Mouse (Mus musculus) liver, postnatal 0 days (tissue): ENCODE results near the gene Cabp4. TPM values are rescaled to one million over a fixed set of nuclear protein-coding genes. Genes with fewer than 3 reads are reported as not detected.

Source experiments
- ATAC-seq: fragments of 200-750 bp; cut with Nextera tagmentation; 2 replicates; pipeline ENCODE4 v1.8.0; 2017; ENCODE audit warnings: mild to moderate bottlenecking, moderate library complexity
- DNase-seq: peaks from one replicate; pipeline ENCODE4 v3.0.0-alpha.2; 2016
- H3K27ac ChIP-seq: fragments of 300-500 bp; sonication (generic); 2 replicates; pipeline ENCODE4 v1.5.1; 2014; ENCODE audit warnings: antibody characterized with exemption, moderate library complexity, mild to moderate bottlenecking, low read depth
- H3K27me3 ChIP-seq: fragments of 300-500 bp; sonication (generic); 2 replicates; pipeline ENCODE4 v1.6.1; 2014; ENCODE audit warnings: low read length, control low read depth, mixed read lengths; ENCODE audit not compliant: insufficient read depth
- H3K36me3 ChIP-seq: fragments of 300-500 bp; sonication (generic); replicated peaks from 2 replicates; pipeline ENCODE4 v1.6.1; 2014; ENCODE audit warnings: mild to moderate bottlenecking, control low read depth, low read length, moderate library complexity, mixed read lengths; ENCODE audit not compliant: insufficient read depth
- H3K4me1 ChIP-seq: fragments of 300-500 bp; sonication (generic); 2 replicates; pipeline ENCODE4 v1.6.1; 2014; ENCODE audit warnings: antibody characterized with exemption, mild to moderate bottlenecking, control low read depth; ENCODE audit not compliant: insufficient read depth
- H3K4me2 ChIP-seq: fragments of 300-500 bp; sonication (generic); 2 replicates; pipeline ENCODE4 v1.6.1; 2014; ENCODE audit warnings: low read depth, mild to moderate bottlenecking, low read length, moderate library complexity, mixed read lengths
- H3K4me3 ChIP-seq: fragments of 300-500 bp; sonication (generic); 2 replicates; pipeline ENCODE4 v1.5.1; 2014; ENCODE audit warnings: low read depth, low read length
- H3K9ac ChIP-seq: fragments of 300-500 bp; sonication (generic); replicated peaks from 2 replicates; pipeline ENCODE4 v1.6.1; 2014; ENCODE audit warnings: mild to moderate bottlenecking, moderate library complexity
- H3K9me3 ChIP-seq: fragments of 300-500 bp; sonication (generic); 2 replicates; pipeline ENCODE4 v1.6.1; 2016; ENCODE audit warnings: mild to moderate bottlenecking, control low read depth, low read length, mixed read lengths
- CTCF ChIP-seq: sonication (generic); IDR thresholded peaks from 2 replicates; pipeline ENCODE4 v1.5.1; 2016; ENCODE audit warnings: antibody characterized with exemption, low read depth
- EP300 ChIP-seq: IDR thresholded peaks from 2 replicates; pipeline ENCODE4 v1.6.1; 2016; ENCODE audit warnings: antibody characterized with exemption, low read depth, mild to moderate bottlenecking
- WGBS: fragments of 180-500 bp; shearing (Covaris S2); extraction: QIAGEN DNeasy Blood & Tissue Kit; methylation state at CpG from one replicate; pipeline ENCODE4 v1.1.7; 2014; ENCODE audit not compliant: insufficient replicate concordance; 5-methylcytosine and 5-hydroxymethylcytosine counted together
- polyA plus RNA-seq: library from polyadenylated mRNA; unstranded; fragments of >200 nt; fragmentation: Nextera tagmentation; extraction: Ambion mirVana; gene quantifications from 2 replicates; pipeline ENCODE4 v1.2.1, GENCODE M21; 2015

Cabp4 gene
- polyA plus RNA-seq, 1 experiment from 2014 or later: 0.11 TPM

- ATAC-seq (no peak), DNase-seq (no peak)
- H3K4me1 ChIP-seq: peaks cover 28% of the 10 kb centered on the region
- no peak overlapping the region for H3K4me3 ChIP-seq
- WGBS: 92% methylated on average over 18 of the region's 18 CpGs
- H3K9ac ChIP-seq: no peak overlapping the region
- no peaks in the 10 kb centered on the region for H3K9me3 ChIP-seq
- peaks cover 19% of the 10 kb centered on the region for H3K27me3 ChIP-seq
- H3K27ac ChIP-seq: no peak overlapping the region
- peaks cover 7% of the 10 kb centered on the region for H3K36me3 ChIP-seq
- no peak for TF ChIP-seq EP300
- TF ChIP-seq CTCF: no peak
- no peak overlapping the region for H3K4me2 ChIP-seq
Measured at GRCm38 (mm10) chr19:4103294-4103693, 40.5 kb downstream of the Cabp4 start.

- Histone ChIP-seq H3K4me3 (no peak overlapping the region), H3K27me3 (peaks cover 19% of the 10 kb centered on the region), H3K27ac (no peak overlapping the region), H3K36me3 (peaks cover 7% of the 10 kb centered on the region), H3K9ac (no peak overlapping the region), H3K9me3 (no peaks in the 10 kb centered on the region), H3K4me2 (no peak overlapping the region), H3K4me1 (peaks cover 33% of the 10 kb centered on the region)
- DNase-seq (no peak), ATAC-seq (no peak)
- no peak for TF ChIP-seq EP300
- TF ChIP-seq CTCF: no peak
- 86% methylated on average over 12 of the region's 12 CpGs for WGBS
Measured at GRCm38 (mm10) chr19:4102626-4103025, 41.2 kb downstream of the Cabp4 start.

- WGBS: 72% methylated on average over 2 of the region's 2 CpGs
- H3K4me1 ChIP-seq: peaks cover 34% of the 10 kb centered on the region
- DNase-seq (no peak), ATAC-seq (no peak)
- H3K4me2 ChIP-seq: no peak overlapping the region
- peaks cover 7% of the 10 kb centered on the region for H3K36me3 ChIP-seq
- peaks cover 19% of the 10 kb centered on the region for H3K27me3 ChIP-seq
- no peak overlapping the region for H3K4me3 ChIP-seq
- H3K27ac ChIP-seq: no peak overlapping the region
- TF ChIP-seq CTCF (no peak), EP300 (no peak)
- no peaks in the 10 kb centered on the region for H3K9me3 ChIP-seq
- H3K9ac ChIP-seq: no peak overlapping the region
Measured at GRCm38 (mm10) chr19:4102049-4102448, 41.8 kb downstream of the Cabp4 start.

GRCm38 (mm10) chr19:4101466-4101865, 42.4 kb downstream of the Cabp4 start:
- H3K4me2 ChIP-seq: peak overlapping the region; percentile 95
- H3K27me3 ChIP-seq: peaks cover 19% of the 10 kb centered on the region
- no peaks in the 10 kb centered on the region for H3K9me3 ChIP-seq
- 81% methylated on average over 6 of the region's 6 CpGs for WGBS
- no peak overlapping the region for H3K27ac ChIP-seq
- peaks cover 35% of the 10 kb centered on the region for H3K4me1 ChIP-seq
- TF ChIP-seq CTCF (no peak), EP300 (no peak)
- DNase-seq (no peak), ATAC-seq (no peak)
- H3K9ac ChIP-seq: no peak overlapping the region
- peaks cover 7% of the 10 kb centered on the region for H3K36me3 ChIP-seq
- H3K4me3 ChIP-seq: no peak overlapping the region

GRCm38 (mm10) chr19:4100718-4101261, 43.0 kb downstream of the Cabp4 start:
- TF ChIP-seq CTCF: no peak
- no peak for TF ChIP-seq EP300
- DNase-seq: peak; percentile 48
- Histone ChIP-seq H3K36me3 (peaks cover 7% of the 10 kb centered on the region), H3K4me2 (peak overlapping the region; percentile 95), H3K4me3 (peak overlapping the region; percentile 51), H3K4me1 (peaks cover 39% of the 10 kb centered on the region), H3K9ac (peak overlapping the region; percentile 50), H3K27me3 (peaks cover 19% of the 10 kb centered on the region), H3K27ac (no peak overlapping the region), H3K9me3 (no peaks in the 10 kb centered on the region)
- ATAC-seq: no peak
- WGBS: 2% methylated on average over 50 of the region's 52 CpGs

- H3K4me2 ChIP-seq: peak within 1 kb of the TSS; percentile 95
- H3K4me3 ChIP-seq: peak within 1 kb of the TSS; percentile 51
- DNase-seq (peak; percentile 86), ATAC-seq (no peak)
- H3K27me3 ChIP-seq: peaks cover 19% of the 10 kb centered on the region
- H3K9ac ChIP-seq: peak within 1 kb of the TSS; percentile 50
- H3K9me3 ChIP-seq: no peaks in the 10 kb centered on the region
- TF ChIP-seq EP300: no peak
- TF ChIP-seq CTCF: no peak
- 1% methylated on average over 49 of the region's 53 CpGs for WGBS
- peaks cover 39% of the 10 kb centered on the region for H3K4me1 ChIP-seq
- peak within 1 kb of the TSS; percentile 95 for H3K27ac ChIP-seq
- peaks cover 7% of the 10 kb centered on the region for H3K36me3 ChIP-seq
Measured at GRCm38 (mm10) chr19:4099837-4100717, 43.8 kb downstream of the Cabp4 start, which contains the start of gene Pitpnm1. Gene Pitpnm1, plus strand, starts transcription at chr19:4099998.
